Mouse (Mus musculus): ENCODE data around the gene Kcnk4.

DNA sequence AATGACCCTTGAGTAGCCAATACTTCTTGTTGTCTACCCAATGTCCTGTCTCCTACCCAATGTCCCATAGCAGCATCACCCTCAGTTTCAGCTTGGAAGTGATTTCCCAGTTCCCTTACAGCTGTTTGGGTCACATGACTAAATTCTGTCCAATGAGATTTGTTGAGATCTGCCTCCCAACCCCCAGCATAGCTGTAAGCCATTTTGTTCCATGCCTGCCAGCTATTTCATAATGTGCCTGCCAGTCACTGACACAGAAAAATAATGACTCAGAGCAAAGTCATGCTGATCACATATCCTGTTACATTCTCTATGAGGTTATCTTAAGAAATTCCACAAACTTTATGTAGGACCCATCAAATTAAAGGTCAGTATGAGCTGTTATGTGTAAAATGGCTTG is 57.5 kb downstream of the Kcnk4 start:
- no peak for TF ChIP-seq POLR2A (IDR thresholded peaks at IDR 0.05; ENCODE audit: extremely low read depth, insufficient read depth, low read length)
- no peak for TF ChIP-seq CTCF (IDR thresholded peaks at IDR 0.05; ENCODE audit: low read depth, low read length)
